ENCODE assay signal across 13 mouse cellular contexts in genomic region chr2:128881236-128881635, GRCm38 (mm10). TPM values are rescaled to one million over a fixed set of nuclear protein-coding genes. Genes with fewer than 3 reads are reported as not detected.
DNase-seq lines count a peak whose midpoint lies in the region; TF ChIP-seq lines count a peak whose summit lies in the region.
"Had no signal": no experiment of that assay in that cellular context is flagged by ENCODE, and none has a peak within 500 bp of the region (broad histone marks: within the 10 kb centered on the region; RNA-seq: fewer than 3 reads in every experiment).

No protein-coding gene starts in this region.

- TF ChIP-seq CTCF in layer of hippocampus, adult 2 months (conservative IDR thresholded peaks at IDR 0.05) = peak; percentile 63

- no peak for DNase-seq in layer of hippocampus, adult 2 months (ENCODE audit: low spot score in 2 of 2)
- no peak for DNase-seq in layer of hippocampus, postnatal 25 days (ENCODE audit: extremely low spot score in 1 of 2, low spot score in 1 of 2)
- DNase-seq in CD4-positive helper T cell, adult 2 months (ENCODE audit: low read depth, low spot score) = peak; percentile 18
- peak; percentile 52 for DNase-seq in NIH3T3 (ENCODE audit: low read depth)
- DNase-seq in lung, postnatal 36 days = peak; percentile 41
- no peak for DNase-seq in urinary bladder, postnatal 14 days (ENCODE audit: low spot score)
- DNase-seq in adrenal gland, adult 8-10 months = no peak
- DNase-seq in cerebellum, adult 9-10 months = no peak
- DNase-seq: cerebellum, adult 8-10 months; gastrocnemius, postnatal 10 days; heart, postnatal 14 days; kidney, adult 18-20 months; right cerebral cortex, postnatal 14 days had no signal

- H3K4me3 ChIP-seq in layer of hippocampus, adult 2 months = no peak overlapping the region

- H3K27ac ChIP-seq in layer of hippocampus, adult 2 months = no peak overlapping the region

RNA-seq across cellular contexts. Expression of gene Fbln7, which starts 18.5 kb away (rescaled TPM):
- total RNA-seq in layer of hippocampus, adult 2 months (2021) = 1 to 10 TPM in 1 of 2 experiments, under 1 TPM in 1; 0.61 to 1.0 TPM
- 1 to 10 TPM in 1 of 2 experiments, under 1 TPM in 1; 0.89 to 1.1 TPM for total RNA-seq in layer of hippocampus, postnatal 25 days (2021)
- total RNA-seq in adrenal gland, adult 8-10 months (2022) = 1 to 10 TPM; 6.1 to 8.3 (median 7.1) TPM

Comparison
In these comparisons a context has a peak if more than half of its experiments do, and no peak if none do; other contexts are left out.
1. DNase-seq: peak in CD4-positive helper T cell, adult 2 months (single experiment), NIH3T3 (single experiment) and lung, postnatal 36 days (single experiment); none in layer of hippocampus, adult 2 months (0 of 2), layer of hippocampus, postnatal 25 days (0 of 2), urinary bladder, postnatal 14 days (single experiment), adrenal gland, adult 8-10 months (single experiment) and cerebellum, adult 9-10 months (single experiment).